Mouse (Mus musculus) embryonic facial prominence, embryonic 14.5 days (tissue): Measurements from ENCODE around the gene Tdg. TPM values are rescaled to one million over a fixed set of nuclear protein-coding genes. Genes with fewer than 3 reads are reported as not detected.
"Not testable (repeated sequence)": the region's sequence is repeated elsewhere in the genome, so short reads cannot be mapped to it uniquely, and the experiment has no call there.

Source experiments
- ATAC-seq: fragments of 200-750 bp; cut with Nextera tagmentation; 2 replicates; pipeline ENCODE4 v1.8.0; 2017; ENCODE audit warnings: low read depth, moderate number of reproducible peaks, moderate TSS enrichment
- DNase-seq: peaks from one replicate; pipeline ENCODE4 v3.0.0-alpha.2; 2015; ENCODE audit warnings: low spot score
- H3K27ac ChIP-seq: fragments of 300-500 bp; sonication (generic); replicated peaks from 2 replicates; pipeline ENCODE4 v1.5.1; 2014; ENCODE audit warnings: low read depth, mild to moderate bottlenecking, low read length, moderate library complexity
- H3K27me3 ChIP-seq: fragments of 300-500 bp; sonication (generic); replicated peaks from 2 replicates; pipeline ENCODE4 v1.6.1; 2014; ENCODE audit warnings: low read length; ENCODE audit not compliant: control insufficient read depth, insufficient read depth
- H3K36me3 ChIP-seq: fragments of 300-500 bp; sonication (generic); 2 replicates; pipeline ENCODE4 v1.6.1; 2014; ENCODE audit warnings: low read length, mixed read lengths; ENCODE audit not compliant: control insufficient read depth, insufficient read depth
- H3K4me1 ChIP-seq: fragments of 300-500 bp; sonication (generic); 2 replicates; pipeline ENCODE4 v1.6.1; 2014; ENCODE audit warnings: antibody characterized with exemption, low read length; ENCODE audit not compliant: control insufficient read depth, insufficient read depth
- H3K4me2 ChIP-seq: fragments of 300-500 bp; sonication (generic); 2 replicates; pipeline ENCODE4 v1.6.1; 2014; ENCODE audit warnings: low read depth, mild to moderate bottlenecking, low read length, moderate library complexity, mixed read lengths
- H3K4me3 ChIP-seq: fragments of 300-500 bp; sonication (generic); 2 replicates; pipeline ENCODE4 v1.5.1; 2014; ENCODE audit warnings: low read depth, mild to moderate bottlenecking, low read length
- H3K9ac ChIP-seq: fragments of 300-500 bp; sonication (generic); 2 replicates; pipeline ENCODE4 v1.6.1; 2014; ENCODE audit warnings: low read depth, mild to moderate bottlenecking, low read length, moderate library complexity, mixed read lengths
- H3K9me3 ChIP-seq: fragments of 300-500 bp; sonication (generic); 2 replicates; pipeline ENCODE4 v1.6.1; 2016; ENCODE audit warnings: low read length; ENCODE audit not compliant: control insufficient read depth
- WGBS: fragments of 180-500 bp; shearing (Covaris S2); extraction: QIAGEN DNeasy Blood & Tissue Kit; methylation state at CpG from one replicate; pipeline ENCODE4 v1.1.7; 2014; 5-methylcytosine and 5-hydroxymethylcytosine counted together
- polyA plus RNA-seq: library from polyadenylated mRNA; unstranded; fragments of >200 nt; fragmentation: Nextera tagmentation; extraction: Ambion mirVana; gene quantifications from 2 replicates; pipeline ENCODE4 v1.2.1, GENCODE M21; 2014

Gene Tdg
- 103 and 119 TPM in 2 replicates for polyA plus RNA-seq

DNA sequence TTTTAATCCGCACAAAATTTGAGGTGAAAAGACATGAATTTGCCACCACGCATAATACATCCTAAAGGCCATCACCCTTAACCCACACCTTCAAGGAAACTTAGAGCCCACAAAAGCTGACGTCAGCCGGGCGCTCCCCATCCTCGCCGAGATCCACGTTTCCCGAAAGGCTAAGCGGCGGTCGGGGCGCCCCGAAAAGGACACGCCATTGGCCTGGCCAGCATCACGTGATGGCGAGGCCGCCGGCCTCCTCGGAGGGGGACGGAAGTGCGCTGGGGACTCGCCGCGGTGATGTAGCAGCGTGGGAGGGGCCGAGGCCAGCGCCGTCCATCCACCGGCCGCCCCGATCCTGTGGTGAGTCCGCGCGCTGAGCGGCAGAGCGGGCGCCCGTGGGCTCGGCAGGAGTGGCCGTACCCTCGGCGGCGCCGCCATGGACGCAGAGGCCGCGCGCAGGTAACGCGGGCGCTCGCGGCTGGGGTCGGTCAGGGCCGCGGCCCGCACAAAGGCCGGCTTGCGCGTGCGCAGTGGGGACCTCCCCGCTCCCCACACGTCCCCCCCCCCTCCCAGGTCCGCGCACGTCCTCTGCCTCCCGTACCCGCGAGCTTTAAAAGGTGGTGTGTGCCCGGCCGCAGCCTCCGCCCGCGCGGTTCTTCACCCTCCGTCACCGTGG lies at the start of gene Tdg:
TSS of gene Tdg (plus strand) at position 243 of the 670 bp plus-strand sequence.
- peak within 1 kb of the TSS; percentile 84 for H3K9ac ChIP-seq
- 2% methylated on average over 22 of the region's 78 CpGs for WGBS
- H3K9me3 ChIP-seq, H3K4me1 ChIP-seq, H3K27me3 ChIP-seq: not testable (repeated sequence)
- peak within 1 kb of the TSS; percentile 60 for H3K4me3 ChIP-seq
- H3K36me3 ChIP-seq = peaks cover 21% of the 10 kb centered on the region
- H3K4me2 ChIP-seq = peak within 1 kb of the TSS; percentile 87
- H3K27ac ChIP-seq = peak within 1 kb of the TSS; percentile 90
- ATAC-seq (peak; percentile 98), DNase-seq (peak; percentile 98)

DNA sequence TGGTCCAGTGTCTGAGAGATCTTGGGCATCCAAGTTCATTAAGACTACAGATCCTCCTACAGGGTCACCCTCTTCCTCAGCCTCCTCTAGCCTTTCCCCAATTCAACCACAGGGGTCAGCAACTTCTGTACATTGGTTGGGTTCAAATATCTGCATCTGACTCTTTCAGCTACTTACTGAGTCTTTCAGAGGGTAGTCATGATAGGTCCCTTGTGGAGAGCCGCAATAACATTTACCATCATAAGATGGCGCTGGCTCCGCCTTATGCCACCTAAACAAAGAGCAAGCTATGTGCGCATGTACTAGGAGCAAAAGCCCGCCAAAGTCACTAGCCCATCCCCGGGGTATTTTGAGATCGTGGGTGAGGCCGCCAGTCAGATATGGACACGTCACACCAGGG lies 40.0 kb upstream of the Tdg start:
- H3K27me3 ChIP-seq, DNase-seq, H3K27ac ChIP-seq, H3K4me1 ChIP-seq, H3K4me3 ChIP-seq, H3K9ac ChIP-seq, H3K9me3 ChIP-seq, H3K36me3 ChIP-seq, H3K4me2 ChIP-seq, ATAC-seq: not testable (repeated sequence)
- WGBS = 89% methylated on average over 9 of the region's 9 CpGs

DNA sequence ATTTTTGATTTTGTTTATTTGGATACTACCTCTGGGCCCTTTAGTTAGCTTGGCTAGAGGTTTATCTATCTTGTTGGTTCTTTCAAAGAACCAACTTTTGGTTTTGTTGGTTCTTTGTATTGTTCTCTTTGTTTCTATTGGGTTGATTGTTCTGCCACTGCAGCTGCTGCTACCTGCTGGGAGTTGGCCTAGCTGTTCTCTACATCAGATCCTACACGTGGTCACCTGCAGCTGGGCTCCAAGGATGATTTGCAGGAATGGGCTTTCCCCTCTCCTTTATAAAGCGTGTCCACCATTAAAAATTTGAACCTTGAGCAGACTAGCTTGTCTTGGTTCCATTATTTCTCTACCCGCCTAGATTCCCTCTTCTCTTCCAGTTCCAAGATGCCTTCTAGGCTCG lies 35.2 kb upstream of the Tdg start:
- not testable (repeated sequence) for H3K4me2 ChIP-seq, DNase-seq, H3K27me3 ChIP-seq, H3K9me3 ChIP-seq, H3K4me3 ChIP-seq, ATAC-seq, H3K4me1 ChIP-seq, H3K36me3 ChIP-seq, H3K27ac ChIP-seq, H3K9ac ChIP-seq
- WGBS = 60% methylated on average over 4 of the region's 4 CpGs

DNA sequence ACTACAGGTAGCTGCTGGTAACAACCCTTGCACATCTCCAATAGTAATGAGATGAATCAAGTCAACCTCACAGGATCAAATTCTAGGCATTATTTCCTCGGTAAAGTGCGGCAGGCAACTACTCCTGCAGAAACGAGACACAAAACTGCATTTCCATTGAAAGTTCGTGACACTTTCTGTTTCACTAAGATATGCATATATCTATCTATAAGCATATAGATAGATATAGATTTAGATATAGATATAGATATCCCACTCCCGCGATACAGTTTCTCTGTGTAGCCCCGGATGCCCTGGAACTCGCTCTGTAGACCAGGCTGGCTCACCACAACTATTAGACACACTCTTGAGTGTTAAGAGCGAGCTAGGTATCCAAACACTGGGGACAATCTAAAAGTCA lies 7.4 kb upstream of the Tdg start:
- Histone ChIP-seq H3K9me3 (no peaks in the 10 kb centered on the region), H3K4me2 (peak overlapping the region; percentile 67), H3K4me1 (peaks cover 6% of the 10 kb centered on the region), H3K27me3 (no peaks in the 10 kb centered on the region), H3K9ac (peak overlapping the region; percentile 77), H3K36me3 (no peaks in the 10 kb centered on the region), H3K4me3 (peak overlapping the region; percentile 69), H3K27ac (no peak overlapping the region)
- DNase-seq = no peak
- 28% methylated on average over 9 of the region's 9 CpGs for WGBS
- no peak for ATAC-seq

DNA sequence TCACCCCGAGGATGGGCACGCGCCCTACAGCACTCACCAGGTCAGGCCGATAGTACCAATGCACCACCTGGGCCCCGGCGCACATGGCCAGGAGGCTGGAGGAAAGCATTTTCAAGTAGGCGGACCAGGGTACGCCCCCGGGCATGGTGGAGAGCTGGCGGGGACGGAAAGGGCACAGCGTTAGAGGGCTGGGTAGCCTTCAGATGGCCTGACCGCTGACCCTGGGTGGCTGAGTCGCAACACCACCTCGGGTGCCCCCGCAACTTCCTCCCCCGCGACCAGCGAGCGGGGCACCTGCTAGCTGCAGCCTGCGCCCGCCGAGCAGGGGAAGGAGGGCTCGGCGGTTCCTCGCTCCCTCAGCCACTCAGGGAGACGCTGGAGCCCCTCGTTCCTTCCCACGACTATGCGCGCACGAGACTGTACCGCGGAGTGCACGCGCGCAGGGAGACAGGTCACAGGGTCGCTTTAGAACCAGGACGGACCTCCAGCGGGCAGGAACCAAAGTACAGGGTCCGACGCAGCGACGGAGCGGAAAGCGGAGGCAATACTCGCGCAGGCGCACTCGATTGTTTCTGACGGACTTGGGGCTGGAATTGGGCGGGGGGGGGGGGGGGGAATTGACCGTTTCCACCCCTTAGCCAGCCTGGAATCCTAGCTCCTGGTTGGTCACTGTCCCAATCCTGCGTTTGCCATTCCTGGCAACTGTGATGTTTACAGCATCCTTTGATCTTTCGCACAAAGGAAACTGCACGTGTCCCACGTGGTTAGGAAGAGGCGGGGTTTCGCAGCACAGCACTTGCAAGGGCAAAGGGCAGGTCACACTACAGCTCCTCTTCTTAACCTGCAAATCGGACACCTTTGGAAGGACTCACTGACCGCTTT lies 6.7 kb upstream of the Tdg start, which contains the start of gene 1190007I07Rik:
TSS of gene 1190007I07Rik (minus strand) at position 558 of the 882 bp plus-strand sequence.
- WGBS = under 1% methylated on average over 36 of the region's 61 CpGs
- DNase-seq = peak; percentile 95
- peak; percentile 92 for ATAC-seq
- Histone ChIP-seq H3K4me1 (peaks cover 6% of the 10 kb centered on the region), H3K36me3 (no peaks in the 10 kb centered on the region), H3K4me3 (peak within 1 kb of the TSS; percentile 69), H3K4me2 (peak within 1 kb of the TSS; percentile 67), H3K9ac (peak within 1 kb of the TSS; percentile 77), H3K27me3 (no peaks in the 10 kb centered on the region), H3K27ac (peak within 1 kb of the TSS; percentile 81), H3K9me3 (no peaks in the 10 kb centered on the region)

- not testable (repeated sequence) for H3K27me3 ChIP-seq, H3K36me3 ChIP-seq, ATAC-seq, DNase-seq, H3K9me3 ChIP-seq, H3K4me1 ChIP-seq
- WGBS = 0% methylated on average over 2 of the region's 2 CpGs
- H3K9ac ChIP-seq = peak overlapping the region; percentile 77
- H3K27ac ChIP-seq = peak overlapping the region; percentile 81
- peak overlapping the region; percentile 67 for H3K4me2 ChIP-seq
- H3K4me3 ChIP-seq = peak overlapping the region; percentile 69
These were observed 6.1 kb upstream of the Tdg start for GRCm38 (mm10) chr10:82623553-82623932.

- peak overlapping the region; percentile 84 for H3K9ac ChIP-seq
- peak overlapping the region; percentile 77 for H3K4me2 ChIP-seq
- H3K36me3 ChIP-seq = peaks cover 15% of the 10 kb centered on the region
- peak; percentile 42 for DNase-seq
- peak overlapping the region; percentile 60 for H3K4me3 ChIP-seq
- H3K27me3 ChIP-seq = no peaks in the 10 kb centered on the region
- no peaks in the 10 kb centered on the region for H3K9me3 ChIP-seq
- peak; percentile 58 for ATAC-seq
- 5% methylated on average over 11 of the region's 11 CpGs for WGBS
- peaks cover 3% of the 10 kb centered on the region; the same call in 1 of the 2 replicates for H3K4me1 ChIP-seq
- peak overlapping the region; percentile 90 for H3K27ac ChIP-seq
These were observed 480 bp upstream of the Tdg start for GRCm38 (mm10) chr10:82629111-82629585.

- Histone ChIP-seq H3K4me1 (peaks cover 3% of the 10 kb centered on the region; the same call in 1 of the 2 replicates), H3K9me3 (no peaks in the 10 kb centered on the region), H3K27ac (peak overlapping the region; percentile 84; the same call in 1 of the 2 replicates), H3K4me3 (peak overlapping the region; percentile 60), H3K36me3 (peaks cover 21% of the 10 kb centered on the region), H3K4me2 (peak overlapping the region; percentile 87), H3K27me3 (no peaks in the 10 kb centered on the region), H3K9ac (peak overlapping the region; percentile 84)
- WGBS = 16% methylated on average over 7 of the region's 7 CpGs
- no peak for DNase-seq
- no peak for ATAC-seq
These were observed 869 bp downstream of the Tdg start for GRCm38 (mm10) chr10:82630497-82630896.
